Mouse (Mus musculus): ENCODE results near the gene Clcnkb. TPM values are rescaled to one million over a fixed set of nuclear protein-coding genes. Genes with fewer than 3 reads are reported as not detected.

Gene Clcnkb
- total RNA-seq, 2 experiments from 2014 or later = 0.61 to 1.3 TPM

Other genes with a start within 250 kb of the Clcnkb start
- 1 to 10 TPM in 1 of 2 experiments, under 1 TPM in 1; 0.72 to 1.7 TPM for gene Rsg1, start 202.1 kb downstream of the Clcnkb start, total RNA-seq (2021)
- gene Arhgef19, start 176.5 kb downstream of the Clcnkb start, total RNA-seq (2021) = 1 to 10 TPM; 4.6 to 5.1 TPM
- 10 to 100 TPM; 10.1 to 10.9 TPM for gene Epha2, start 114.8 kb downstream of the Clcnkb start, total RNA-seq (2021)
- under 1 TPM; 0.43 to 0.62 TPM for gene Fam131c, start 47.8 kb downstream of the Clcnkb start, total RNA-seq (2021)
- gene Clcnka, start 17.3 kb downstream of the Clcnkb start, total RNA-seq (2021) = not detected
- gene Hspb7, start 4.8 kb upstream of the Clcnkb start, total RNA-seq (2021) = 100 to 1,000 TPM; 865 to 923 TPM
- not detected for gene Srarp, start 20.1 kb upstream of the Clcnkb start, total RNA-seq (2021)
- gene Zbtb17, start 28.6 kb upstream of the Clcnkb start, total RNA-seq (2021) = 10 to 100 TPM; 19.2 to 21.7 TPM
- 10 to 100 TPM; 33.7 to 34.9 TPM for gene Spen, start 122.6 kb upstream of the Clcnkb start, total RNA-seq (2021)
- gene Fblim1, start 190.1 kb upstream of the Clcnkb start, total RNA-seq (2021) = 100 to 1,000 TPM; 122 to 145 TPM
- gene Tmem82, start 202.6 kb upstream of the Clcnkb start, total RNA-seq (2021) = 1 to 10 TPM; 3.1 to 3.2 TPM
- gene Slc25a34, start 207.8 kb upstream of the Clcnkb start, total RNA-seq (2021) = 10 to 100 TPM; 32.5 to 33.6 TPM
- 10 to 100 TPM; 57.5 to 64.5 TPM for gene Plekhm2, start 248.9 kb upstream of the Clcnkb start, total RNA-seq (2021)

All from heart, postnatal 4 days (tissue).